8 mouse cellular contexts compared by ENCODE assay signal in genomic region chr8:57487441-57488155, GRCm38 (mm10). TPM values are rescaled to one million over a fixed set of nuclear protein-coding genes. Genes with fewer than 3 reads are reported as not detected.
DNase-seq lines count a peak whose midpoint lies in the region; ATAC-seq and TF ChIP-seq lines count a peak whose summit lies in the region.

Gene Sap30 (minus strand): TSS chr8:57487860.

- CTCF ChIA-PET in Patski (lab: Charles Lee): interaction anchor here (2.8 kb wide), 1 partner anchor 44 kb away, joined by 10 read pairs; no protein-coding TSS in a partner anchor

- no peaks in the 10 kb centered on the region for H3K9me3 ChIP-seq in hindbrain, embryonic 13.5 days

- H3K27me3 ChIP-seq in Patski: no peaks in the 10 kb centered on the region
- no peaks in the 10 kb centered on the region for H3K27me3 ChIP-seq in hindbrain, embryonic 13.5 days

- peak within 1 kb of the TSS; percentile 98 for H3K27ac ChIP-seq in hindbrain, embryonic 13.5 days

- H3K4me2 ChIP-seq in hindbrain, embryonic 13.5 days: peak within 1 kb of the TSS; percentile 77

- H3K36me3 ChIP-seq in hindbrain, embryonic 13.5 days: peaks cover 6% of the 10 kb centered on the region

- peak; percentile 96 for ATAC-seq in Patski
- peak; percentile 96 for ATAC-seq in hindbrain, embryonic 13.5 days (ENCODE audit: low FRiP score)

- under 1% methylated on average over 58 of the region's 66 CpGs for WGBS in hindbrain, embryonic 13.5 days

- H3K9ac ChIP-seq in hindbrain, embryonic 13.5 days: peak within 1 kb of the TSS; percentile 91

- POLR2A ChIA-PET in Patski (lab: Charles Lee): interaction anchor here (0.6 to 2.2 kb wide), 4 partner anchors 12 to 931 kb away, joined by 3 to 9 read pairs (median 4); partner anchors contain the start of gene Hmgb2

- in situ Hi-C loops in Patski (cut with MboI; ENCODE audit: low pct_unique_long_range_greater_than_20kb): loop anchor here (5.0 kb wide), 1 partner anchor 55 kb away; no protein-coding TSS in a partner anchor

- no peak for TF ChIP-seq CTCF in Patski (IDR thresholded peaks at IDR 0.05)

- peak within 1 kb of the TSS; percentile 88 for H3K4me3 ChIP-seq in hindbrain, embryonic 13.5 days

- peaks cover 13% of the 10 kb centered on the region for H3K4me1 ChIP-seq in hindbrain, embryonic 13.5 days (replicated peaks)

- DNase-seq in Patski (ENCODE audit: low read depth, low spot score): peak; percentile 79
- peak; percentile 99 for DNase-seq in cerebellum, postnatal 14 days
- peak; percentile 96 to 98 for DNase-seq in frontal cortex, postnatal 14 days (ENCODE audit: low spot score in 2 of 2)
- peak; percentile 87 to 93 for DNase-seq in layer of hippocampus, postnatal 25 days (ENCODE audit: extremely low spot score in 1 of 2, low spot score in 1 of 2)
- peak; percentile 99 for DNase-seq in lung, postnatal 25 days (ENCODE audit: low spot score)
- peak; percentile 98 for DNase-seq in retina, embryonic 14.5 days (ENCODE audit: low spot score)
- peak; percentile 98 for DNase-seq in thymus, postnatal 4 days

RNA-seq across cellular contexts. Expression of gene Sap30, which starts in this region (rescaled TPM):
- polyA plus RNA-seq in Patski (2021): 32.3 TPM
- polyA plus RNA-seq in hindbrain, embryonic 13.5 days (2015; fragmentation: Nextera tagmentation; extraction: Ambion mirVana): 46.1 and 48.1 TPM in 2 replicates
- 10 to 100 TPM in 1 of 2 experiments, 1 to 10 TPM in 1; 9.3 to 12.9 TPM for total RNA-seq in layer of hippocampus, postnatal 25 days (2021)

Comparison
In these comparisons a context has a peak if more than half of its experiments do, and no peak if none do; other contexts are left out.
1. Peak in every context shown above with its lines: DNase-seq, ATAC-seq, H3K4me3 ChIP-seq and H3K27ac ChIP-seq.